Mouse (Mus musculus): ENCODE results near the gene Cbx1.

DNA sequence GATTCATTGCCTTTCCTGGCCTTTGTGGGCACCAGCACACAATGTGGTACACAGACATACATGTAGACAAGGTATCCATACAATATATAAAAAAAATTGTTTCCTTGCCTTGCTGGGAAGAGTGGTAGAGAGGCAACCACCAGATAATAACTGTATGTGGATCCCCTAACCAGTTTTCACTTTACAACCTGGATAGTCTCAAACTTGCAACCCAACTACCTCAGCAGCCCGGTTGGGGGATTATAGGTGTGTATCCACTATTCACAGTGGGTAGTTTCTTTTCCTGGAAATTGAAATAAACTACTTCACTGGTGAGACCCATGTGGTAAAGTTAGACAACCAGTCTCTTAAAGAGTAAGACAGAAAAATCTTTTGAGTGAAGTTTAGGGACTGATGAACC, 27.6 kb downstream of the Cbx1 start:
- no peak for TF ChIP-seq CTCF (IDR thresholded peaks at IDR 0.05; ENCODE audit: low read depth)
- TF ChIP-seq EP300 (IDR thresholded peaks at IDR 0.05; ENCODE audit: low read depth): no peak

All from liver, embryonic 14.5 days (tissue).